Mouse (Mus musculus) CH12.LX (cell line): Measurements from ENCODE around the gene Hmga2. TPM values are rescaled to one million over a fixed set of nuclear protein-coding genes. Genes with fewer than 3 reads are reported as not detected.

ENCODE experiments used
- DNase-seq: peaks from one replicate; pipeline ENCODE4 v3.0.0-alpha.2; 2013; ENCODE audit errors: extremely low read depth
- H3K27ac ChIP-seq: 2 replicates; pipeline ENCODE4 v1.5.1; 2012; ENCODE audit warnings: low read depth, mild to moderate bottlenecking, control low read depth, moderate library complexity; ENCODE audit not compliant: insufficient read depth
- H3K27me3 ChIP-seq: replicated peaks from 2 replicates; pipeline ENCODE3; 2012; ENCODE audit warnings: inconsistent platforms
- H3K36me3 ChIP-seq, 2 experiments: replicated peaks in 1 of 2; 2 replicates each; pipeline versions ENCODE3 to v1.6.1; 2012; ENCODE audit warnings: inconsistent platforms in 1 of 2, low read length in 1 of 2, mild to moderate bottlenecking in 1 of 2, mixed read lengths in 1 of 2, moderate library complexity in 1 of 2; ENCODE audit not compliant: control insufficient read depth in 1 of 2, insufficient read depth in 1 of 2
- H3K4me1 ChIP-seq, 2 experiments: 2 replicates each; pipeline ENCODE4 v1.6.1; 2012; ENCODE audit warnings: inconsistent platforms in 1 of 2, moderate library complexity in 1 of 2; ENCODE audit not compliant: insufficient read depth in 2 of 2, control insufficient read depth in 1 of 2
- H3K4me2 ChIP-seq: 2 replicates; pipeline ENCODE4 v1.6.1; 2012; ENCODE audit warnings: low read depth, mild to moderate bottlenecking, control low read depth; ENCODE audit not compliant: poor library complexity, insufficient read depth, severe bottlenecking
- H3K4me3 ChIP-seq, 3 experiments: fragments of 150-350 bp in 1 of 3; sonication (generic) in 1 of 3; replicated peaks in 1 of 3; 2 replicates each; pipeline versions ENCODE3 to v1.5.1; 2011 to 2012; ENCODE audit warnings: low read depth in 2 of 3, low read length in 2 of 3, mild to moderate bottlenecking in 2 of 3, moderate library complexity in 2 of 3, control low read depth in 1 of 3, improper control_type of control experiment in 1 of 3, inconsistent platforms in 1 of 3, mixed read lengths in 1 of 3; ENCODE audit not compliant: poor library complexity in 1 of 3
- H3K79me2 ChIP-seq: replicated peaks from 2 replicates; pipeline ENCODE4 v1.6.1; 2012; ENCODE audit warnings: mild to moderate bottlenecking, moderate library complexity; ENCODE audit not compliant: control insufficient read depth, poor library complexity, insufficient read depth, severe bottlenecking; ENCODE audit errors: extremely low read depth
- H3K9ac ChIP-seq: 2 replicates; pipeline ENCODE4 v1.6.1; 2012; ENCODE audit warnings: low read depth, mild to moderate bottlenecking, control low read depth, moderate library complexity; ENCODE audit not compliant: insufficient read depth
- H3K9me3 ChIP-seq: replicated peaks from 2 replicates; pipeline ENCODE3; 2012; ENCODE audit warnings: low read length, inconsistent platforms, mixed read lengths
- CHD1 ChIP-seq: IDR thresholded peaks from 2 replicates; pipeline ENCODE4 v1.6.1; 2012; ENCODE audit warnings: low read depth, low read length, improper control_type of control experiment, inconsistent platforms
- E2F4 ChIP-seq: IDR thresholded peaks from 2 replicates; pipeline ENCODE4 v1.6.1; 2011; ENCODE audit warnings: low read depth, low read length, improper control_type of control experiment; ENCODE audit not compliant: insufficient replicate concordance
- GABPA ChIP-seq: IDR thresholded peaks from 2 replicates; pipeline ENCODE4 v1.6.1; 2012; ENCODE audit warnings: low read depth, low read length, improper control_type of control experiment, inconsistent platforms; ENCODE audit not compliant: insufficient replicate concordance
- HCFC1 ChIP-seq: IDR thresholded peaks from 2 replicates; pipeline ENCODE4 v1.6.1; 2012; ENCODE audit warnings: low read depth, mild to moderate bottlenecking, inconsistent platforms, low read length, improper control_type of control experiment
- IRF4 ChIP-seq: IDR thresholded peaks from 2 replicates; pipeline ENCODE4 v1.6.1; 2014; ENCODE audit warnings: low read depth, mild to moderate bottlenecking, inconsistent platforms, low read length, improper control_type of control experiment
- JUN ChIP-seq: IDR thresholded peaks from 2 replicates; pipeline ENCODE4 v1.6.1; 2011; ENCODE audit warnings: low read depth, mild to moderate bottlenecking, low read length, improper control_type of control experiment, moderate library complexity; ENCODE audit not compliant: insufficient read depth
- JUND ChIP-seq: conservative IDR thresholded peaks from 2 replicates; pipeline ENCODE4 v1.6.1; 2011; ENCODE audit warnings: low read depth, low read length, improper control_type of control experiment
- KAT2A ChIP-seq: IDR thresholded peaks from 2 replicates; pipeline ENCODE4 v1.6.1; 2012; ENCODE audit warnings: low read length, improper control_type of control experiment, inconsistent platforms; ENCODE audit not compliant: insufficient replicate concordance
- MAFK ChIP-seq: IDR thresholded peaks from 2 replicates; pipeline ENCODE4 v1.6.1; 2011; ENCODE audit warnings: low read length, improper control_type of control experiment; ENCODE audit not compliant: insufficient replicate concordance
- MAZ ChIP-seq: IDR thresholded peaks from 2 replicates; pipeline ENCODE4 v1.6.1; 2012; ENCODE audit warnings: low read depth, mild to moderate bottlenecking, inconsistent platforms, low read length, improper control_type of control experiment, moderate library complexity
- MXI1 ChIP-seq: IDR thresholded peaks from 2 replicates; pipeline ENCODE4 v1.6.1; 2011; ENCODE audit warnings: mild to moderate bottlenecking, low read depth, low read length, improper control_type of control experiment
- MYC ChIP-seq: IDR thresholded peaks from 2 replicates; pipeline ENCODE4 v1.6.1; 2011; ENCODE audit warnings: low read depth, mild to moderate bottlenecking, improper control_type of control experiment, low read length
- NRF1 ChIP-seq: IDR thresholded peaks from 2 replicates; pipeline ENCODE4 v1.6.1; 2014; ENCODE audit warnings: low read depth, mild to moderate bottlenecking, inconsistent platforms, low read length, improper control_type of control experiment, moderate library complexity
- PAX5 ChIP-seq: IDR thresholded peaks from 2 replicates; pipeline ENCODE4 v1.6.1; 2012; ENCODE audit warnings: low read length, inconsistent platforms, mixed read lengths
- POLR2A ChIP-seq: IDR thresholded peaks from 2 replicates; pipeline ENCODE4 v1.6.1; 2011; ENCODE audit warnings: low read depth, mild to moderate bottlenecking, improper control_type of control experiment, low read length
- POLR2AphosphoS2 ChIP-seq: IDR thresholded peaks from 2 replicates; pipeline ENCODE4 v1.6.1; 2011; ENCODE audit warnings: low read depth, low read length, improper control_type of control experiment
- RAD21 ChIP-seq: IDR thresholded peaks from 2 replicates; pipeline ENCODE4 v1.6.1; 2011; ENCODE audit warnings: low read depth, mild to moderate bottlenecking, low read length, improper control_type of control experiment, moderate library complexity
- RCOR1 ChIP-seq: conservative IDR thresholded peaks from 2 replicates; pipeline ENCODE4 v1.6.1; 2012; ENCODE audit warnings: low read depth, mild to moderate bottlenecking, inconsistent platforms, low read length, improper control_type of control experiment
- SMC3 ChIP-seq: IDR thresholded peaks from 2 replicates; pipeline ENCODE4 v1.6.1; 2011; ENCODE audit warnings: low read depth, low read length, improper control_type of control experiment
- TBP ChIP-seq: conservative IDR thresholded peaks from 2 replicates; pipeline ENCODE4 v1.6.1; 2011; ENCODE audit warnings: low read depth, low read length, improper control_type of control experiment
- TCF12 ChIP-seq: IDR thresholded peaks from 2 replicates; pipeline ENCODE4 v1.6.1; 2014; ENCODE audit warnings: low read depth, mild to moderate bottlenecking, inconsistent platforms, low read length, improper control_type of control experiment
- USF2 ChIP-seq: conservative IDR thresholded peaks from 2 replicates; pipeline ENCODE4 v1.6.1; 2011; ENCODE audit warnings: low read depth, low read length, improper control_type of control experiment
- ZNF384 ChIP-seq: IDR thresholded peaks from 2 replicates; pipeline ENCODE4 v1.6.1; 2012; ENCODE audit warnings: low read depth, low read length, improper control_type of control experiment, inconsistent platforms
- dilution Hi-C: fragments of 300-500 bp; cut with MboI; formaldehyde crosslinking; loops from 2 replicates; pipeline ENCODE4 v1.14.3; 2020; ENCODE audit warnings: low sequenced_read_pairs; ENCODE audit not compliant: extremely low pct_unique_long_range_greater_than_20kb, extremely low pct_ligation_motif_present
- in situ Hi-C: fragments of 300-500 bp; cut with MboI; formaldehyde crosslinking; loops from 3 replicates; pipeline ENCODE4 v1.14.3; 2019; ENCODE audit warnings: low sequenced_read_pairs, low pct_ligation_motif_present, low pct_unique_long_range_greater_than_20kb, mixed read lengths
- polyA plus RNA-seq: library from polyadenylated mRNA; unstranded; fragments of >175 nt; gene quantifications from 2 replicates; pipeline ENCODE4 v1.2.1, GENCODE M21; 2012; ENCODE audit warnings: low read depth; ENCODE audit not compliant: insufficient read length
- total RNA-seq, 2 experiments: library from RNA; depleted of rRNA; stranded (reverse); fragments of 300-350 nt in 1 of 2; fragments of >200 nt in 1 of 2; gene quantifications; 2 replicates each; pipeline ENCODE4 v1.2.3; 2012 to 2014

Hmga2 gene
- total and polyA plus RNA-seq, 3 experiments, result not detected

DNA sequence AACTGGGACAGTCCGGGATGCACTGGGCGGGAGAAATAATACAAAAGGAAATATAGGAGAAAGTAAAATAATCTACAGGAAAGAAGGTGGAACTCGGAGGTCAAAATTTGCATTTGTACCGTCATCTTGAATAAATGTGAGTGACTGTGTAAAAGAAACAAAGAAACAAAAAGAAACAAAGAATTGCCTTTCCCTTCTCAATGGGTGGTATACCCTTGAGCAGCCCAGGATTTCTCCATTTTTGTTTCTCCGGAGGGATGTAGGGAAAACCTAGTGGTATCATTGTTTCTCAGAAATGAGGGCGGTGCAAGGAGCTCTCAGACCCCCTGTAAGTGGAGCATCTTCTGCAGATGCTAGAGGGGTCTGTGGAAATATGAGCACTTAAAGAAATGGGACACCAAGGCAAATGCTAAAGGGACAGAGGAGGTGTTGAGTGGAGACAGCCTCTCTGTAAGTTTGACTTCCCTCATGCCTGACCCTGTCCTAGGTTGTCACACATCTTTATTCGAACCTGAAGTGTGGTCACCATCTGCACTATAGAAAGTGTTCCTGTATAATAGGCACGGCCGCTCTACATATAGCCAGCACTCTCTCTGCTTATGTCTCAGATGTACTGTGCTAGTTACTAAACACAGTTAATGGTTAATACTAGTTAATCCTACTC, 45.8 kb upstream of the Hmga2 start:
- Histone ChIP-seq H3K9me3 (peaks cover 72% of the 10 kb centered on the region), H3K36me3 (no peaks in the 10 kb centered on the region), H3K4me2 (no peak overlapping the region), H3K27ac (no peak overlapping the region), H3K27me3 (no peaks in the 10 kb centered on the region), H3K4me1 (no peaks in the 10 kb centered on the region), H3K9ac (no peak overlapping the region), H3K79me2 (no peaks in the 10 kb centered on the region), H3K4me3 (no peak overlapping the region)
- DNase-seq, result no peak
- TF ChIP-seq MYC (no peak), SMC3 (no peak), JUND (no peak), IRF4 (no peak), HCFC1 (no peak), MXI1 (no peak), JUN (no peak), ZNF384 (no peak), NRF1 (no peak), POLR2A (no peak), POLR2AphosphoS2 (no peak), GABPA (no peak), PAX5 (no peak), KAT2A (no peak), MAZ (no peak)
- in situ Hi-C loops, result no loop called here
- dilution Hi-C loops, result no loop called here

DNA sequence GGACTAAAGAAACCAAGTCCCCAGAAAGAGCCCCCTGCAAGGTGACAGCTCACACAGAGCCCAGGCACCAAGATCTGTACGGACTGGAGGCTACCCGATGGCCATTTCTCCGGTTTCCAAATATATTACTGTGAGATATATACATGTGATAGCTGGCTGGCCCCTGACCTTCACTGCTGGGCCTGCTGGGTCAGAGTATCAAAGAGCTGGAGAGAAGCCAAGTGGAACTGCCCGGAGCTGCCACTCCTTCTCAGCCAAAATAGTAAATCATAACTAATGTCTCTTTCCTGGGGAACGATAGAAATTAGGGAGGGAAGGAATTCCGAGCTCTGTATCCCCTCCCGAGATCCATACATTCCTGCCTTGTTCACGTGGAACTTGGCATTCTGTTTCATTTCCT, 40.0 kb upstream of the Hmga2 start:
- H3K27me3 ChIP-seq, result no peaks in the 10 kb centered on the region
- H3K27ac ChIP-seq, result no peak overlapping the region
- H3K9me3 ChIP-seq, result peaks cover 55% of the 10 kb centered on the region
- dilution Hi-C loops, result no loop called here
- in situ Hi-C loops, result no loop called here
- no peak for DNase-seq
- no peaks in the 10 kb centered on the region for H3K4me1 ChIP-seq
- no peaks in the 10 kb centered on the region for H3K36me3 ChIP-seq
- no peak for TF ChIP-seq RAD21
- no peak for TF ChIP-seq JUN
- TF ChIP-seq USF2, result no peak
- no peak for TF ChIP-seq SMC3
- no peak for TF ChIP-seq PAX5
- no peak for TF ChIP-seq E2F4
- no peak for TF ChIP-seq IRF4
- TF ChIP-seq MAFK, result no peak
- TF ChIP-seq TCF12, result no peak
- no peak for TF ChIP-seq RCOR1
- no peak for TF ChIP-seq CHD1
- no peak for TF ChIP-seq GABPA
- TF ChIP-seq MAZ, result no peak
- TF ChIP-seq NRF1, result no peak
- no peak for TF ChIP-seq TBP
- no peak overlapping the region for H3K9ac ChIP-seq
- H3K4me3 ChIP-seq, result no peak overlapping the region
- H3K79me2 ChIP-seq, result no peaks in the 10 kb centered on the region
- no peak overlapping the region for H3K4me2 ChIP-seq
